Comparison of ENCODE assay signal across 31 mouse cellular contexts in genomic region chr11:28701379-28701778, GRCm38 (mm10).
DNase-seq lines count a peak whose midpoint lies in the region; ATAC-seq and TF ChIP-seq lines count a peak whose summit lies in the region.
"Had no signal": no experiment of that assay in that cellular context is flagged by ENCODE, and none has a peak within 500 bp of the region (broad histone marks: within the 10 kb centered on the region; RNA-seq: fewer than 3 reads in every experiment).

No protein-coding gene starts in this region.

- peak overlapping the region; percentile 62 for H3K27ac ChIP-seq in heart, adult 2 months
- no peak overlapping the region for H3K27ac ChIP-seq in heart, embryonic 11.5 days (ENCODE audit: low read depth, low read length)
- peak overlapping the region; percentile 65 for H3K27ac ChIP-seq in left cerebral cortex, adult 2 months
- H3K27ac ChIP-seq in heart, embryonic 16.5 days (ENCODE audit: low read length): peak overlapping the region; percentile 68
- H3K27ac ChIP-seq: embryonic facial prominence, embryonic 10.5 days; embryonic facial prominence, embryonic 15.5 days; forebrain, embryonic 12.5 days; gastrocnemius, adult 2 months; hindbrain, embryonic 14.5 days; kidney, embryonic 15.5 days; limb, embryonic 10.5 days; limb, embryonic 15.5 days; liver, embryonic 13.5 days; midbrain, embryonic 12.5 days had no signal

- intact Hi-C loops in heart, adult 2 months (cut with DNase I): no loop called here
- intact Hi-C loops in left cerebral cortex, adult 2 months (cut with DNase I): no loop called here
- intact Hi-C loops in left cerebral cortex, postnatal 4 days (cut with DNase I): no loop called here

- H3K9me3 ChIP-seq in heart, embryonic 11.5 days (replicated peaks; ENCODE audit: control insufficient read depth, low read length): no peaks in the 10 kb centered on the region
- no peaks in the 10 kb centered on the region for H3K9me3 ChIP-seq in heart, embryonic 16.5 days (replicated peaks; ENCODE audit: control insufficient read depth, low read length)
- H3K9me3 ChIP-seq: embryonic facial prominence, embryonic 10.5 days; embryonic facial prominence, embryonic 15.5 days; forebrain, embryonic 12.5 days; kidney, embryonic 15.5 days; limb, embryonic 10.5 days; limb, embryonic 15.5 days; liver, embryonic 13.5 days; megakaryocyte, embryonic 14.5 days; midbrain, embryonic 12.5 days had no signal

- no peak overlapping the region for H3K9ac ChIP-seq in heart, adult 2 months (ENCODE audit: low read depth, low read length)
- H3K9ac ChIP-seq in heart, embryonic 11.5 days (ENCODE audit: low read depth, low read length): no peak overlapping the region
- no peak overlapping the region for H3K9ac ChIP-seq in heart, embryonic 16.5 days (ENCODE audit: low read length)
- H3K9ac ChIP-seq: embryonic facial prominence, embryonic 15.5 days; forebrain, embryonic 12.5 days; forebrain, postnatal 0 days; hindbrain, embryonic 14.5 days; kidney, embryonic 15.5 days; limb, embryonic 15.5 days; liver, embryonic 13.5 days; midbrain, embryonic 12.5 days had no signal

- peak; percentile 10 to 19 for DNase-seq in heart, adult 2 months
- DNase-seq in left cerebral cortex, adult 2 months (ENCODE audit: extremely low spot score in 1 of 2, low spot score in 2 of 2): no peak
- DNase-seq in left cerebral cortex, postnatal 4 days: no peak
- DNase-seq in kidney, adult 11 months: no peak
- DNase-seq in natural killer cell, adult 2 months (ENCODE audit: low spot score in 2 of 2): no peak
- DNase-seq: adrenal gland, postnatal 25 days; B cell, adult 2 months; cerebellum, adult 2 months; cerebellum, postnatal 14 days; forebrain, postnatal 0 days; gastrocnemius, adult 2 months; gastrocnemius, postnatal 36 days; kidney, adult 18-20 months; kidney, postnatal 25 days; liver, embryonic 13.5 days; lung, adult 18-20 months; lung, postnatal 4 days; thymus, postnatal 14 days had no signal

- no peak for TF ChIP-seq CTCF in heart, adult 2 months (IDR thresholded peaks at IDR 0.05)
- no peak; the same call in 1 of the 2 replicates for TF ChIP-seq CTCF in left cerebral cortex, adult 2 months (IDR thresholded peaks at IDR 0.05)

- TF ChIP-seq EP300 in heart, adult 2 months (IDR thresholded peaks at IDR 0.05; ENCODE audit: insufficient read depth, low read depth, low read length): no peak

- no peak for TF ChIP-seq POLR2A in heart, adult 2 months (IDR thresholded peaks at IDR 0.05; ENCODE audit: insufficient read depth, low read depth, low read length)

- peaks cover 2% of the 10 kb centered on the region for H3K4me1 ChIP-seq in heart, adult 2 months (ENCODE audit: control insufficient read depth, insufficient read depth, low read length)
- H3K4me1 ChIP-seq in heart, embryonic 11.5 days (ENCODE audit: control insufficient read depth, insufficient read depth, low read length): no peaks in the 10 kb centered on the region
- peaks cover 8% of the 10 kb centered on the region for H3K4me1 ChIP-seq in heart, embryonic 16.5 days (ENCODE audit: control insufficient read depth, insufficient read depth, low read length)
- H3K4me1 ChIP-seq: embryonic facial prominence, embryonic 15.5 days; limb, embryonic 15.5 days; liver, embryonic 13.5 days; megakaryocyte, embryonic 14.5 days; midbrain, embryonic 12.5 days had no signal

- H3K4me2 ChIP-seq in heart, embryonic 11.5 days: no peak overlapping the region
- no peak overlapping the region for H3K4me2 ChIP-seq in heart, embryonic 16.5 days (ENCODE audit: low read depth, low read length)
- H3K4me2 ChIP-seq: embryonic facial prominence, embryonic 15.5 days; forebrain, embryonic 12.5 days; hindbrain, embryonic 14.5 days; kidney, embryonic 15.5 days; limb, embryonic 15.5 days; liver, embryonic 13.5 days; midbrain, embryonic 12.5 days had no signal

- no peak overlapping the region for H3K4me3 ChIP-seq in heart, adult 2 months
- no peak overlapping the region for H3K4me3 ChIP-seq in heart, embryonic 11.5 days (ENCODE audit: low read depth, low read length)
- no peak overlapping the region for H3K4me3 ChIP-seq in left cerebral cortex, adult 2 months
- H3K4me3 ChIP-seq in heart, embryonic 16.5 days (ENCODE audit: low read length): no peak overlapping the region
- H3K4me3 ChIP-seq: embryonic facial prominence, embryonic 10.5 days; embryonic facial prominence, embryonic 15.5 days; forebrain, embryonic 12.5 days; gastrocnemius, adult 2 months; kidney, embryonic 15.5 days; limb, embryonic 10.5 days; limb, embryonic 15.5 days; liver, embryonic 13.5 days; megakaryocyte, embryonic 14.5 days; midbrain, embryonic 12.5 days had no signal

- ATAC-seq in heart, embryonic 11.5 days (replicated peaks; ENCODE audit: insufficient number of reproducible peaks, low FRiP score, low TSS enrichment): no peak
- ATAC-seq in heart, embryonic 16.5 days (replicated peaks; ENCODE audit: extremely low read depth, insufficient read depth, low FRiP score): no peak; the same call in 1 of the 2 replicates
- ATAC-seq: forebrain, postnatal 0 days; inflammation-experienced regulatory T-cells, adult 6 months; lung, postnatal 0 days had no signal

- H3K79me2 ChIP-seq in heart, adult 2 months (replicated peaks; ENCODE audit: control insufficient read depth, insufficient read depth, low read length): no peaks in the 10 kb centered on the region

- H3K36me3 ChIP-seq in heart, adult 2 months (ENCODE audit: control insufficient read depth, insufficient read depth, low read length): no peaks in the 10 kb centered on the region
- no peaks in the 10 kb centered on the region for H3K36me3 ChIP-seq in heart, embryonic 11.5 days (ENCODE audit: control insufficient read depth, insufficient read depth, low read length)
- H3K36me3 ChIP-seq in heart, embryonic 16.5 days (ENCODE audit: control insufficient read depth, insufficient read depth): no peaks in the 10 kb centered on the region
- H3K36me3 ChIP-seq: embryonic facial prominence, embryonic 10.5 days; embryonic facial prominence, embryonic 15.5 days; forebrain, embryonic 12.5 days; kidney, embryonic 15.5 days; limb, embryonic 10.5 days; limb, embryonic 15.5 days; liver, embryonic 13.5 days; midbrain, embryonic 12.5 days had no signal

- H3K27me3 ChIP-seq in heart, adult 2 months (ENCODE audit: control insufficient read depth, insufficient read depth, low read length): no peaks in the 10 kb centered on the region
- H3K27me3 ChIP-seq in heart, embryonic 11.5 days (ENCODE audit: control insufficient read depth, insufficient read depth, low read length): no peaks in the 10 kb centered on the region
- no peaks in the 10 kb centered on the region for H3K27me3 ChIP-seq in heart, embryonic 16.5 days (ENCODE audit: control insufficient read depth, insufficient read depth, low read length)
- H3K27me3 ChIP-seq: embryonic facial prominence, embryonic 15.5 days; forebrain, embryonic 12.5 days; kidney, embryonic 15.5 days; limb, embryonic 15.5 days; liver, embryonic 13.5 days; megakaryocyte, embryonic 14.5 days; midbrain, embryonic 12.5 days had no signal

- 48% methylated on average over 2 of the region's 2 CpGs for WGBS in heart, adult 2 months
- 77% methylated on average over 2 of the region's 2 CpGs for WGBS in heart, embryonic 11.5 days (ENCODE audit: insufficient replicate concordance)
- 52% methylated on average over 2 of the region's 2 CpGs for WGBS in heart, embryonic 16.5 days

Comparison
In these comparisons a context has a peak if more than half of its experiments do, and no peak if none do; other contexts are left out.
1. DNase-seq: peak in heart, adult 2 months (2 of 2); none in left cerebral cortex, adult 2 months (0 of 2), left cerebral cortex, postnatal 4 days (single experiment), kidney, adult 11 months (single experiment) and natural killer cell, adult 2 months (0 of 2).